Mouse (Mus musculus) myocyte (in vitro differentiated cells): ENCODE results near the gene Hydin.

Experiments
- CEBPB ChIP-seq: IDR thresholded peaks from 2 replicates; pipeline ENCODE4 v1.6.1; 2011; ENCODE audit warnings: mild to moderate bottlenecking, moderate library complexity; ENCODE audit not compliant: poor library complexity, insufficient read depth, severe bottlenecking
- E2F4 ChIP-seq: IDR thresholded peaks from one replicate; pipeline ENCODE4 v1.6.1; 2011; ENCODE audit warnings: mild to moderate bottlenecking, control low read depth, moderate library complexity; ENCODE audit not compliant: insufficient read depth
- MYOD1 ChIP-seq, 3 experiments: IDR thresholded peaks; one replicate each; pipeline ENCODE4 v1.6.1; 2011; ENCODE audit warnings: control low read depth in 2 of 3, low read depth in 2 of 3, mild to moderate bottlenecking in 2 of 3, moderate library complexity in 1 of 3; ENCODE audit not compliant: insufficient read length in 2 of 3, control insufficient read depth in 1 of 3
- MYOG ChIP-seq, 3 experiments: IDR thresholded peaks; one replicate each; pipeline ENCODE4 v1.6.1; 2011; ENCODE audit warnings: control low read depth in 2 of 3, low read depth in 2 of 3, mild to moderate bottlenecking in 2 of 3; ENCODE audit not compliant: insufficient read length in 2 of 3, control insufficient read depth in 1 of 3, insufficient read depth in 1 of 3
- POLR2A ChIP-seq: IDR thresholded peaks from one replicate; pipeline ENCODE4 v1.6.1; 2011; ENCODE audit warnings: low read depth, mild to moderate bottlenecking, control low read depth, moderate library complexity; ENCODE audit not compliant: insufficient read length
- POLR2AphosphoS2 ChIP-seq: IDR thresholded peaks from one replicate; pipeline ENCODE4 v1.6.1; 2011; ENCODE audit warnings: low read depth, control low read depth; ENCODE audit not compliant: insufficient read length
- REST ChIP-seq: IDR thresholded peaks from one replicate; pipeline ENCODE4 v1.6.1; 2011; ENCODE audit warnings: mild to moderate bottlenecking, control low read depth, moderate library complexity; ENCODE audit not compliant: insufficient read depth, insufficient read length
- TCF3 ChIP-seq: IDR thresholded peaks from one replicate; pipeline ENCODE4 v1.6.1; 2011; ENCODE audit warnings: low read depth, control low read depth; ENCODE audit not compliant: insufficient read length
- USF1 ChIP-seq: IDR thresholded peaks from one replicate; pipeline ENCODE4 v1.6.1; 2011; ENCODE audit warnings: low read depth, mild to moderate bottlenecking, control low read depth, moderate library complexity

- TF ChIP-seq MYOD1 (IDR thresholded peaks at IDR 0.05; ENCODE audit: control insufficient read depth in 1 of 3, insufficient read length in 2 of 3, low read depth in 2 of 3) (no peak), POLR2A (no peak), REST (no peak), POLR2AphosphoS2 (no peak), CEBPB (no peak), MYOG (IDR thresholded peaks at IDR 0.05; ENCODE audit: control insufficient read depth in 1 of 3, insufficient read depth in 1 of 3, insufficient read length in 2 of 3, low read depth in 2 of 3) (no peak), USF1 (no peak), TCF3 (no peak), E2F4 (no peak)
These were observed 369.4 kb downstream of the Hydin start for GRCm38 (mm10) chr8:110636182-110636581.
